Mouse (Mus musculus): Measurements from ENCODE around the gene Cobll1.

The Cobll1 gene

DNA sequence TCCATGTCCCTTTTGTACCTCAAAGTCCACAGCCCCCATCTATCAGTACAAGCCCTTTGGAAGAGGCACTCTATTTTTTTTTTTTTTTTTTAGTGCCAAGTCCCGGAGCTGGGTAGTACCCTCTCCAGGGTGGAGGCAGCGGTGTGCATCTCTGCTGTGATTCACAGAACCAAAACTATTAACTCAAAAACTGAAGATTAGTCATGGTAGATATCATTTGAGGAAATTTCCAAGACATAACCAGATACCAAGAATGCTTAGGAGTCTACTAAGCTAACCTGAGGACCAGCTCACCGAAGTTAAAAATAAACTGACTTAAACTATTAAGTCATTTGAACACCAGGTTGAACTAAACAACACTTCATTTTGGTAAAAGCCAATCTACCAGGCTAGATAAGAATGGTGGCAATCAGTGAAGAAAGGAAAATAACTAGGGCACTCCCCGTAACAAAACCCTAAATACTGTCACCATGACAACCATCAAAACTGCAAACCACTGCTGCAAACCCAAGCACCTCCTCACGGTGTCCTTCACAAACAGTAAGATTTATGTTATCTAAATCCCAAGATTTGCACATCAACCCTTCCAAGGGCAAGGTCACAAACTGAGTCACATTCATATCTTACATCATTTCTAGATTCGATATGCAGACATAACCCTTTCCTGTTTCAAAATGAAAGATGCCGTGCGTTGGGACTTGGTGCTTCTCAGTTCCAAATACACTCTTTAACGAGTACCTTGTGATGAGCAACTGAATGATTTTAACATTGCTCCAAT is 43.8 kb downstream of the Cobll1 start:
- 76% methylated on average over 9 of the region's 9 CpGs for WGBS

DNA sequence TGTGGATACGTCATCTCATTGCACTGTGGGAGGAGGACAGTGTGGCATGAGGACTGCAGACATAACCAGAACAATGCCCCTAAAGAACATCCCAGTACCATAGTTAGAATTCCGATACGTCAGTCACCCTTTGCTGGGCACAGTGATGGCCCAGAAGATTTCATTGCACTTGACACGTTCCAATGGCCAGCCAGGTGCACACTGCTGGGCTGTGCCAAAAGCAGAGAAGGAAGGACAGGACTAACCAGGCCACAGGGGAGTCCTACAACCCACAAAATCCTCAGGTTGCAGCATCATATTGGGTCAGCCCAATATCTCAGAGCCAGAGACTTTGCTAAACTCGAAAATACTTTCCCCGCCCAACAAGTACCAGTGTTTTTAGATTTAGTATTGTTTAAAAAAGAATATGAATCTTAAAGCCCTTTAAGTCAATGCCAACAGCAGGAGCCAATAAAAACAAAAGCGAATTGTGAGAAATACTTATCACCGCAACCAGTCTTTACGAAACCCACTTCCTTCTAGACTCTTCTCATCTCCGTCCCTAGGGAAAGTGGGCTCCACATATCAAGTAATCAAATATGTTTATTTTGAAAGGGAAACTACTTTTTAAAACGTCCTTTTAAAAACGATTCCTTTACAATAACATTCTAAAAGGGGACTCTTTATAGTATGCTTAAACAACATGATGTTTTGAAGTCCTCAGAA is 46.0 kb downstream of the Cobll1 start:
- 74% methylated on average over 12 of the region's 12 CpGs for WGBS

DNA sequence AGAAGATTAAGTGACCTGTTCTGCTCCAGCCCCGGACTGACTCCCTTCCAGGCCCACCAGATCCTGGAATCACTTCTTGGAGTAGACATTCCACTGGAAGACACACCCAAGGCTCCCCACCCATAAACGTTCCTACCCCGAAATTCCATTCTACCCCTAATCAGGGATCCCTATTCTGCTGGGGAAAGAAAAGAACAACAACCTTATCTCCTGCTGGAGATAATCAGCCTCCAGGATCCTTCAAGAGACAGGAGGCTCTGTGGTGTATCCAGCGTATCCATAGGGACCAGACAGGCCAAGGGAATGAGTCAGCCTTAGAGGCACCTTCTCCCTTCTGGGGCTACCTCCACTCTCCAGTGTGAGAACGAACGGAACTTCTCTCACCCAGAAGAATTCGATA is 47.8 kb downstream of the Cobll1 start:
- WGBS: 72% methylated on average over 7 of the region's 7 CpGs

DNA sequence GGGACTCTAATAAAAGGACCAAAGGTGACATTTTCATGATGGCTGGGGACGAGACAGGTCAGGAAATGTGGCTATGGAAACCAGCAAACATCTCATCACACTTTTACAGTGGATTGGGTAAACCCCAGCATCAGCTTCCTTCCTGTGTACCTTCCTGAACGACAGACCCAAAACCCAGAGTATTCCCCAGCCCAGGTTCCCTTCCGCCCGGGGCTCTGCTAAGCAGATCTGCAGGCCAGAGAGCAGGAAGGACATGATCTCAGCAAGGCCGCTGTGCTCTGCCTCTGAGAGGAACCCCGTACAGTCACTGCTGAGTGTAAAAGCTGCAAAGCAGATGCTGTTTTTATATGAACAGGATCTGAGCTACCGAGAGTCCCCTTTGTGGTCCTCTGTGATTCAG is 49.9 kb downstream of the Cobll1 start:
- 64% methylated on average over 7 of the region's 7 CpGs for WGBS

DNA sequence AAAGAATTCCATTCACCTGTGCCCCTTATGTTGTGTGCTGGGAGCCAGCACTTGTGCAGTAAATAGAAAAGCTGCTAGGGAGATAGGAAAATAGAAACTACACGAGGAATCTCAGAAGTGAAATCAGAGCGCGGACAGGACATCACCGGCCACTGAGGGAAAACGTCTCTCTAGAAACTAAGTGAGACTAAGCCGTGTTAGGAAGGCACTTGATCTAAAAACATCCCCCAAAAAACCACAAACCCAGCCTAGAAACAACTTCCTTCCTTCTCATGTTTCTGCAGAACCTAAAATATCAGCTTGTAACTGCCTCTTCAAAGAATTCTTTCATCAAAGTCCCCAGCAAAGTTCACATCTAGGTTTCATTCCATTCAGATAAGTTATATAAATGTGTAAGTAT is 50.6 kb downstream of the Cobll1 start:
- WGBS: 51% methylated on average over 6 of the region's 6 CpGs

DNA sequence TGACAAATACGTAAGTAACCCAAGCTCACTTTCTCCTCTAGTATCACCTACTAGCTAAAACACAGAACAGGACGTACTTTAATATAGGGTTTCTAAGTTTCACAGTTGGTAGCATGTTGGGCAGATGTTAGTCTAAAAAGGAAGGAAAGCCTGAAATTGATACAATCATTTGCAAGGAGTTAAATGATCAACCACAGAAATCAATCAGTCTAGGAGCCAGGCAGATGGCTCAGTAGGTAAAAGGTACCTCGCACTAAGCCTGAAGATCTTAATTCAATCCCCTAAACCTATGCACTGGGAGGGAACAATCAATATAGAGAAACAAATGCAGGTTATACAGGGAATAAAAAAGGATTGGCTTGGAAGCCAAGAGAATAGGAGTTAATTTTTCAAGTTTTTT is 52.0 kb downstream of the Cobll1 start:
- 93% methylated on average over 3 of the region's 3 CpGs for WGBS

DNA sequence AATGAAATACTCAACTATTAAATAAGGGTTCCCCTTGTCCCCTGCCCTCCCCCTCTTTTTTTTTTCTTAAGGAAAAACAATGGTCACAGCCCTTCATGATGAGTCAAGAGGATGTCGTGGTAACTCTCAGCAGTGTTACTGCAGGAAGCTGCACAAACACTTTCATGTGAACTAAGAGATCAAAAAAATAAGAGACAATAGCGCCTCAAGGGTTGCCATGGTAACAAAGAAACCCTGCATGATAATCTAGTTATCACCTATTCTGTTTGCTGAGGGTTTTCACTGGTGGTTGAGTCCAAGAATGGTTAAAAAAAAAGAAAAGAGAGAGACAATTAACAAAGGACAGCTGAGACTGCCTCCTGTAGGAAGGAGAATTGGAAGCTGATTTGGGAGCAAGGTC is 56.5 kb downstream of the Cobll1 start:
- WGBS: 29% methylated on average over 2 of the region's 2 CpGs

DNA sequence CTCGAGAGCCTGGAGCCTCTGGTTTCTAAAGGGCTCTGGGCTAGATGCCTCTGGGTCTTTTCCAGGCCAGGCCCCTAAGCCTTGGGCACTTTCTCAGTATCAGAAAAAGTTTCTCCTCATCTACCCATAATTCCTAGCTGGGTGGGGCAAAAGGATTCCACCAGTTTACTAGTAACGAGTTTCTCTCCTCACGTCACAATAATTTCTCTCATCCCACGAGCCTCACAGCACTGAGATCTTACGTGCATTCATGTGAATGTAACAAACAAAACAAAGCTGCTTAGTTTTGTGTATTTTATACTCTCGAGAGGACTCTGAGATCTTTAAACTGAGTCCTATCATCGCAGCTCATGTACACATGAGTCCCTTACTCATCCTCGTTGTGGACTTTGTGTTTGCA is 57.5 kb downstream of the Cobll1 start:
- WGBS: 73% methylated on average over 8 of the region's 8 CpGs

DNA sequence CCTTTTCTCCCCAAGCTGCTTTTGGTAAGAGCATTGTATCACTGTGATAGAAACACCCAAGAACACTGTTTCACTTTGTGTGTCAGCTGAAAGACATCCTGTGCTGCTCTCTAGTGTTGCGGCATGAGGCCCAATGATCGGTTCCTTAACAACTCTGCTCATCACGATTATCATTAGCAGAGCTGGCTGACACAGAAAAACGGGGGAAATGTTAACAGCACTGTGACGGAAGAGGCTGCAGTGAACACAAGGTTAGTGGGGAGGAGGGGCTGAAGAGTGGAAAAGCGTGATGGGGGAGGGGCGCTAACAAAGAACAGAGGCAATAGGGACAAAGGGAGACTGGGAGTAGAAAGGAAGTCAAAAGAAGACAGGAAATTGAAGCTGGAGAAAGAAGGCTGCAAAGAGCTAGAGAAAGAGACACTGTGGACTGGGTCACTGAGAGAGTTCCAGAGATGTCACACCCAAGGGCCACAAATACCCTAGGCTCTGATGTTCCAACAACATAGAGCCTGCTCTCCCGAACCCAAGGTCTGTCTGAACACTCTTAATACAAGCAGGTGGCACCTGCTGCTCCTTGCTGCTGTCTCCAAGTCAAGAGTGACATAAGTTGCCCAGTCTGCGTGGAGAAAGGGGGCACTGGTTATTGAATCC is 58.0 kb downstream of the Cobll1 start:
- 37% methylated on average over 9 of the region's 9 CpGs for WGBS

DNA sequence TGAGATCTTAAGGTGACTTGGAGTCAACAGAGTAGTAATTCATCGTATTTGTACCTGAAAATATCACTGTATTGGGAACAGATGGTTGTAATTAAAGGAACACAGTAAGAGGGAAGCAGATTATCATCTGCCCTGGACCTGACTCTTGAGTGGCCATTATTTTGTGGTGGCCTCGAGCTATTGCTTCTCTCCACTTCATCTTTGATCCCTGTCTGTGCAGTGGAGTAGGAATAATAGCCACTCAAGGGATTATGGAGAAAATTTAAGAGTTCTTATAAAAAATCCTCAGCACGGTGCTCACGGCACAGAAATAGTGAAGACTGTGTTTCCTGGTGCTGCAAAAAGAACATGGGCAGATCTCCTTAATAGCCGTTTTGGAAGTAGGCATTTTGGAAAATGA is 63.6 kb downstream of the Cobll1 start:
- WGBS: 80% methylated on average over 5 of the region's 5 CpGs

DNA sequence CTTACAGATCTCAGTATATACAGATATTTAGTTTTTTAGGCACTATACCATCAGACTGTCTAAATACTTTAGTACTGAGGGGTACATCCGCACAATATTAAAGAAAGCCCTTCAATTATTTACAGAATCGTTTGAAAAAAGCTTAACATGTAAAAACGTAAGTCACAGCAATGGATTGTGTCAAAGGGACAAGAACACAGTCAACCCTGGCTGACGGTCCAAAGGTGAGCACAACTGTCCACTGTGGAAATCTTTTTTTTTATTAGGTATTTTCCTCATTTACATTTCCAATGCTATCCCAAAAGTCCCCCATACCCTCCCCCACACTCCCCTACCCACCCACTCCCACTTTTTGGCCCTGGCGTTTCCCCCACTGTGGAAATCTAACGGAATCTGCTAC is 67.1 kb downstream of the Cobll1 start:
- 95% methylated on average over 6 of the region's 6 CpGs for WGBS

DNA sequence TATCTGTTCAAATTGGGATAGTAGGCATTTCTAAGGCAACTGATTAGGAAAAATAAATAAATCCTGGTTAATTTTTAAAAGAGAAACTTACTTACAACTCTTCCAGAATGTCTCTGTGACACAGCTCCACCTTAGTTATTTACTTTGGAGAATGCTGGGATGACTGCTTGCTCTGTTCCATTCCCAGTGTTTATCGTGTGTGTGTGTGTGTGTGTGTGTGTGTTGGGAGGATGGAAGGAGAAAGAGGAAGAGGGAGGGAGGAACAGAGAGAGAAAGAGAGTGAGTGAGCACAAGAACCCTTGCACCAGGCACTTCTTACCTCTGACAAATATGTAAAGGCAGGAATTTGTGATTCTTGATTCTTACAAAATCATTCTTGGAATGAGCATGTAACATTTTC is 67.7 kb downstream of the Cobll1 start:
- WGBS: 49% methylated on average over 1 of the region's 1 CpGs

DNA sequence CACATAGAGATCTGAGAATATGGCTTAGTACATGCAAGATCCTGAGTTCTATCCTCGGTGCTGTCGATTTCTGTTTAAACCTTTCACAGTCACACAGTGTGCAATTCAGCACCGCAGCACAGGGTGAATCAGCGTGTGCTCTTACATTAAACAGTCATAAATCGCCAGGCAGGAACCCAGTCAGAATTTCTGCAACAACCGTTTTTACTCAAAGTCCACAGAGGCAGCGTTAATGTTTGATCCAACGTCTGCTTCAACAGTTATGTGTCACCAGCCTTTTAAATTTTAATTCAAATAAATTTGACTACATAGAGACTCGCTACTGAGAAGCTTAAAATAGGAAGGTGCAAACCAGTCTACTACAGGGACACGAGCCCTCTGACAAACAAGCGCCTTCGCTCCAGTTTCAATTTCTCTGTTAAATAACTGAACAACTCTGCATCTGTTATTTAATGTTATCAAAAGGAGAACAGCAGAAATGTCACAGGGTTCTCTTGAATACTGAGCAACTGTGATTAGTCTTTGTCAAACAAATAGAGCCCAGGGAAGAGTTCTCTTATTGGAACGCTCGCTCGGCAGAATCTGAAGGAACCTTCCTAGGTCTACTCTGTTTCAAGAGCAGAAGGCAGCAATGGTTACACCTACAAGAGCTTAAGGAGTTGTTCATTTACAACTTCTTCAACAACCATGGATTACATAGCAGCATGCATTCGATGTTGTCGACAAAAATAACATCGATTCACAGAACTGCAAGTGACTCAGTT is 68.3 kb downstream of the Cobll1 start:
- 57% methylated on average over 18 of the region's 18 CpGs for WGBS

DNA sequence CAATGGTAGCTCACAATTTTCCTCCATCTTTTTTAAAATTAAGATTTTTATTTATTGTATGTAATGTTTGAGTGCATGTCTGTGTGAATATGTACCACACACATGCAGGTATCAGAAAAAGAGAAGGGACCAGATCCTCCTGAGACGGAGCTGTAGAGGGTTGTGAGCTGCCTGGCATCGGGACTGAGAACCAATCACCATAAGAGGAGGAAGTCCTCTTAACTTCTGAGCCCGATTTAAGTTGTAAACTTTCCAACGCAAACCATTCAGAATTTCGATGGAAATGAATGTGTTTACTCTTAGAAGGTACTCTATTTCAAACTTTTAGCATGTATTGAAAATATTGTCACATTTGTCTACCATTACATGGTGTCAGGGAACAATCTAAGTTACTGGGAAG is 68.9 kb downstream of the Cobll1 start:
- WGBS: 90% methylated on average over 5 of the region's 5 CpGs

DNA sequence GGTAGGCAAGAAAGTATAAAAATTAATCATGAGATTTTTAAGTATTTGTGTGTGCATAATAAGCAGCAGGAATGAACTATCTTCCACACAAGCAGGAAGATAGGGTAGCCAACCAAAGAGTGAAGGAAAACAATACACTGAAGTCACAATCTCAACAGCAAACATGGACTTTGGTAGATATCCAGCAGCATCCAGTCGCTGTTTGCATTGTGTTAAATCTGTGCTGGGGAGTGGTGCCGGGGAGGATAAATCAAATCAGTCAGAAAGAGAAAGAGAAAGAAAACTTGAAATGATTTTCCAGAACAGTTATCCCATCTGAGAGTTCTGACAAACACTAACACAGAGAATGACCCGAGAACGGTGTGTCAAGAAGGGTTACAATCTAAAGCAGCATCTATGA is 75.2 kb downstream of the Cobll1 start:
- WGBS: 73% methylated on average over 4 of the region's 4 CpGs

DNA sequence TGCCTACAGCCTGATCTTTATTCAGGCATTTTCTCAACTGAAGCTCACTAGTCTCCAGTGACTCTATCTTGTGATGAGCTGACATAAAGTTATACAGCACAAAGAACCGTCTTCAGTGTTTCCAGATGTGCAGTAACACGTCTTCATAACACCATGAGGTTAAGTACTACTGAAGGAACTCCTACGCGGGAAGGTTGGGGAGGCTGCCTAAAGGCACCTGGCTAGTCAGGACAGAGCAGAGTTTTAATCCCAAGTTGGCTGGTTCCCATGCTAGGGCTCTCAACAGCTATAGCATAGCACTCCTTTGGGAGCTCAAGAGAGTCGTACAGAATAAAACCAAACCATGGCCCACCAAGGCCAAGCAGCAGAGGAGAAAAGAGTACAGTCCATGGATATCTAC is 76.6 kb downstream of the Cobll1 start:
- WGBS: 93% methylated on average over 5 of the region's 5 CpGs

DNA sequence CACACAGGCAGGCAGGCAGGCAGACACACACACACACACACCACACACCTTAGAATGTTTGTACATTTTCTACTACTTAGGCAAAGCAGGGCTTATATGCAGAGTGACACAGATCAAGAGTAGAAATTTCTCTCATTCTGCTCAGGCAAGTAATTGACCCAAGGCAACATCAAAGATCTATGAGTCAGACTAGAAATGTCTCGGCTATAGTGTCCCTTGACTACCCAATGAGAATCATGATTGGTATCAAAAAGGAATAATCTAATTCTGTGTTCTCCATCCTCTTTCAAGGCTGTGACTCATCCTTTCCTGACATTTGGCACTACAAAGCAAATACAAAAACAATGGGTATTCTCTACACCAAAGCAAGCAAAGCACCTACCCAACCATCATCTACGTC is 77.5 kb downstream of the Cobll1 start:
- 72% methylated on average over 2 of the region's 2 CpGs for WGBS

DNA sequence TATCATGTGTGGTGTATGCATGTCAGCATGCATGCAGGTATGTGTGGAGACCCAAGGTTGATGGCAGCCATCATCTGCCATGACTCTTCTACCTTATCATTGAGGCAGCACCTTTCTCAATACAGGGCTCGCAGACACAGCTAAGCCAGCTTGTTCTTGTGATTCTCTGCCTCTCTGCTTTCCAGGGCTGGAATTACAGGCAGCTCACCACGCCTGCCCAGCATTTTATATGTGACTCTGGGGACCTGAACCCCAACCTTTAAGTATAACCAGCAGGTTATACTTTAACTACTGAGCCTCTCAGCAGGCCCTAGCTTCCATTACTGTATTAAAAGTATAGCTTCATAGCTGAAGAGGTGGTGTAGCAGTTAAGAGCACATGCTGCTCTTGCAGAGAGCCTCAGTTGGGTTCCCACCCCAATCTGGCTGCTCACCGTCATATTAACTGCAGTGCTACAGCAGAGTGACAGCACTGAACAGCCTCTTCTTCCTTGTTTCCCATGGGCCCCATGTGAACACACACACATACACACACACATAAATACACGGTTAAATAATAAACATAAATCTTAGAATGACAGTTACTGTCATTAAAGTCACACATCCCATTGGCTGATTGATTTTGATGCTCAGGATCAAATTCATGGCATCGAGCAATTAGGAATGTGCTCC is 81.1 kb downstream of the Cobll1 start:
- WGBS: 90% methylated on average over 5 of the region's 5 CpGs

DNA sequence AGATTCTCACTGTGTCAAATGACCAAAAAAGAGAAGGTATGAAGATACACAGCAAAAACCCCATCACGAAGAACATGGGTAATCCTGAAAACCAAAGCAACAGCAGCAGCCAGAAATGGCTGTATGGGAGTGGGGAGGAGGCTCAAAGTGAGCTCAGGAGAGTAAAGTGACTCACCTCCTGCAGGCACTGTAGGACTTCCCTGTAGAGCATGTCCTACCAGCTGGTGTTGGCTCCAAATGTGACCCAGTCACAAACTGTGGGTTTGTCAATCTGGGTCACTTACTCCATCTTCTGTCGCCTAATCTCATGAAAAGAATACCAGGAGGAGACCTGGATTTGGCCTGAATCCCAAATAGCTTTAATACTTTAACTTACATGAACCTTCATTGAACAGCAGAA is 81.9 kb downstream of the Cobll1 start:
- WGBS: 83% methylated on average over 2 of the region's 2 CpGs

DNA sequence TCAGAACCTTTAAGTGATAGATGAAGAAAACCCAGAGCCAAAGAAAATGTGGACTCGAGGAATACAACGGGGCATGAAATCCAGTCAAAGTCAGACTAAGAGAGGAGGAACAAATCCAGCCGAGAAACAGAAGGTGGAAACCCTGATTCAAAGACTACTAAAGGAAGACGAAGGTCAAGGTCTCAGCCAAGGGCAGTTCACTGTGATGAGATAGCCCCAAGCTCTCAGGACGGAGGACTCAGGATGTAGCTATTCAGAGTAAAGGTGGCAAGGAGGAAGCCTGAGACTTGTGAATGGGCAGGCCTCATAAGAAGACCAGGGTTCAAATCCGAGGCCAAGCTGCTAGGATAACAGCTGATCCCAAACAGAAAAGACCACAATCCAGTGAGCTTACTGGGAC is 90.3 kb downstream of the Cobll1 start:
- 91% methylated on average over 6 of the region's 6 CpGs for WGBS

DNA sequence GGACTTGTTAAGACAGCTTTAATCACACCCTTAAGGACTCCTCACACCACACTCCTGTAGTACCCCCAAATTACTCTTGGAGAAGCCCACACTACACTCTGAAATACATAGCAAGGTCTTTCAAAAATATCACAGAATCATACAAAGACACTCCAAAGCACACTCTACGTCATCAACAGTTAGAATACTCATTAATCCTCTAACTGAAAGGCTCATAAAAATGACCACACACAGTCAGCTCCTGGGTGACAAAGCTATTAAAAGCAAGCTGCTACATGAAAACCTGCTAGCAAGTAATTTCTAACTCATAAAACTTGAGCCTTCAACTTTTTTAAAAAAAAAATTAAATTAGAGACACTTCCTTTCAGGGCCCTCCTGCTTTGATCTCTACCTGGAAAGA is 91.8 kb downstream of the Cobll1 start:
- WGBS: 79% methylated on average over 1 of the region's 1 CpGs

Measured in cerebral cortex, adult 2 months (tissue).